Mouse (Mus musculus) layer of hippocampus, adult 2 months (tissue): ENCODE data around the gene Itm2b. TPM values are rescaled to one million over a fixed set of nuclear protein-coding genes. Genes with fewer than 3 reads are reported as not detected.

Experiments used
- DNase-seq, 2 experiments: peaks; one replicate each; pipeline ENCODE4 v3.0.0; 2022; ENCODE audit warnings: low spot score in 2 of 2
- H3K27ac ChIP-seq: fragments of 200-600 bp; 2 replicates; pipeline ENCODE4 v1.8.1; 2022
- H3K4me3 ChIP-seq: fragments of 200-600 bp; 2 replicates; pipeline ENCODE4 v1.8.1; 2022; ENCODE audit warnings: mild to moderate bottlenecking
- CTCF ChIP-seq: fragments of 200-600 bp; conservative IDR thresholded peaks from 2 replicates; pipeline ENCODE4 v1.8.1; 2022; ENCODE audit warnings: antibody characterized with exemption, mild to moderate bottlenecking, moderate library complexity
- total RNA-seq, 2 experiments: library from RNA; stranded (reverse); gene quantifications; 2 replicates each; pipeline ENCODE4 v1.2.3; 2021

Gene Itm2b
- total RNA-seq, 2 experiments from 2014 or later = 989 to 1,035 TPM

- no peak for TF ChIP-seq CTCF
- Histone ChIP-seq H3K4me3 (no peak overlapping the region), H3K27ac (no peak overlapping the region)
- DNase-seq = no peak
Measured at GRCm38 (mm10) chr14:73408223-73408845, 23.2 kb upstream of the Itm2b start.

- no peak for DNase-seq
- no peak for TF ChIP-seq CTCF
- Histone ChIP-seq H3K27ac (no peak overlapping the region), H3K4me3 (no peak overlapping the region)
Measured at GRCm38 (mm10) chr14:73404016-73404415, 18.9 kb upstream of the Itm2b start.

- TF ChIP-seq CTCF = no peak
- Histone ChIP-seq H3K27ac (no peak overlapping the region; the same call in 1 of the 2 replicates), H3K4me3 (no peak overlapping the region)
- DNase-seq = no peak
Measured at GRCm38 (mm10) chr14:73403351-73403750, 18.3 kb upstream of the Itm2b start.

- DNase-seq = no peak
- no peak for TF ChIP-seq CTCF
- H3K4me3 ChIP-seq = no peak overlapping the region
- no peak overlapping the region for H3K27ac ChIP-seq
Measured at GRCm38 (mm10) chr14:73402296-73403035, 17.4 kb upstream of the Itm2b start.

GRCm38 (mm10) chr14:73401408-73401807 is 16.3 kb upstream of the Itm2b start:
- Histone ChIP-seq H3K4me3 (no peak overlapping the region), H3K27ac (no peak overlapping the region)
- no peak for TF ChIP-seq CTCF
- no peak for DNase-seq

- Histone ChIP-seq H3K4me3 (no peak overlapping the region), H3K27ac (no peak overlapping the region)
- TF ChIP-seq CTCF = no peak
- DNase-seq = no peak
Measured at GRCm38 (mm10) chr14:73399866-73400618, 15.0 kb upstream of the Itm2b start.

- H3K27ac ChIP-seq = no peak overlapping the region
- TF ChIP-seq CTCF = no peak
- no peak for DNase-seq
- no peak overlapping the region for H3K4me3 ChIP-seq
Measured at GRCm38 (mm10) chr14:73398367-73398996, 13.4 kb upstream of the Itm2b start.

- no peak overlapping the region for H3K4me3 ChIP-seq
- DNase-seq = no peak
- no peak for TF ChIP-seq CTCF
- H3K27ac ChIP-seq = no peak overlapping the region
Measured at GRCm38 (mm10) chr14:73395750-73396149, 10.7 kb upstream of the Itm2b start.

- DNase-seq = no peak
- no peak for TF ChIP-seq CTCF
- H3K27ac ChIP-seq = no peak overlapping the region
- no peak overlapping the region for H3K4me3 ChIP-seq
Measured at GRCm38 (mm10) chr14:73394263-73395006, 9.3 kb upstream of the Itm2b start.

GRCm38 (mm10) chr14:73391457-73391856 is 6.4 kb upstream of the Itm2b start:
- DNase-seq = no peak
- no peak for TF ChIP-seq CTCF

GRCm38 (mm10) chr14:73390196-73390595 is 5.1 kb upstream of the Itm2b start:
- Histone ChIP-seq H3K27ac (no peak overlapping the region), H3K4me3 (no peak overlapping the region)
- no peak for TF ChIP-seq CTCF
- DNase-seq = no peak

More at GRCm38 (mm10) chr14:73391457-73391856, 6.4 kb upstream of the Itm2b start:
- no peak overlapping the region for H3K4me3 ChIP-seq
- H3K27ac ChIP-seq = no peak overlapping the region

- DNase-seq = no peak
- no peak for TF ChIP-seq CTCF
- H3K4me3 ChIP-seq = no peak overlapping the region
- H3K27ac ChIP-seq = peak overlapping the region; percentile 76
Measured at GRCm38 (mm10) chr14:73389059-73389458, 4.0 kb upstream of the Itm2b start.
